Mouse (Mus musculus): ENCODE data around the gene Pcyt1a. TPM values are rescaled to one million over a fixed set of nuclear protein-coding genes. Genes with fewer than 3 reads are reported as not detected.

Pcyt1a gene
- polyA plus RNA-seq, 1 experiment from 2014 or later: 48.8 TPM

DNA sequence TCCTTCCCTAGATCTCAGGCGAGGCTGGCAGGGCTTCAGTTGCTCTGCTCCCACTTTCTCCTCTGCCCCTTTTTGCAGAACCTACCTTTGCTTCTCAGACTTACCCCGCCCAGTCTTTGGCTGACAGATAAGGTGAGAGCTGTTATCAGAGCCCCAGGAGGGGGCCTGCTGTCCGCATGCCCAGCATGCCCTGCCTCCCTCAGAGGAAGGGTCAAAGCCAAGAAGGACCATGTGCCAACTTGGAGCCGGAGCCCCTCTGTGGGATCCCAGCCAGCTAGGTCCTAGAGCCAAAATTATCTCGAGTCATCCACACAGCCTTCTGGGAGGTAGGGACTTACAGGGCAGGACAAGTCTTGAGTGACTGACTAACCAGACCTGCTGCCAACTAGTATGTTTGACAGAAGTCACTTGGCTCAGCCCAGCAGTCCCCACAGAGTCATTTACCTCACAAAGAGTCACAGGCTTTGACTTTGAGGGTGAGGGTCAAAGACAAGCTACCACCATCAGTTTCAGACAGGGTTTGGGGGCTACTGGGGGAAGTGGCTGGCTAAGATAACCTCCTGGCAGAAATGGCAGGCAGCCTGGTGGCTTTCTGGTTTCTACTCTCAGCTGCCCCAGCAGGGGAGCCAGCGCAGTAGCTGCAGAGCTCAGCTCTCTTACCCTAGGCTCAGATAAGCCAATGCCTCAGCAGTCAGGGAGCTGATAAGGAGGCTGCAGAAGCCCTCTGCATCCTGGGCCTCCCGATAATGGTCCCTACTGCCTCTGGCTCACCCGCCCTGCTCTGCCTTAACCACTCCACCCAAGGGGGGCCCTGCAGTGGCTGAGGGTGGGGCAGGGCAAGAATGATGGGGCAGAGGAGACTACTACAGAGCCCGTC lies 78.6 kb downstream of the Pcyt1a start:
- peak; percentile 21; the same call in 1 of the 2 replicates for ATAC-seq
- H3K36me3 ChIP-seq (ENCODE audit: control insufficient read depth, insufficient read depth): no peaks in the 10 kb centered on the region
- H3K9me3 ChIP-seq (ENCODE audit: control insufficient read depth, low read length): no peaks in the 10 kb centered on the region
- no peak overlapping the region for H3K9ac ChIP-seq (replicated peaks; ENCODE audit: low read depth, low read length)
- H3K4me1 ChIP-seq (replicated peaks; ENCODE audit: control insufficient read depth, insufficient read depth, low read length): peaks cover 12% of the 10 kb centered on the region
- no peaks in the 10 kb centered on the region for H3K27me3 ChIP-seq (replicated peaks; ENCODE audit: control insufficient read depth, insufficient read depth, low read length)
- H3K4me2 ChIP-seq (ENCODE audit: low read length): no peak overlapping the region
- H3K4me3 ChIP-seq (replicated peaks; ENCODE audit: low read length): no peak overlapping the region
- 51% methylated on average over 9 of the region's 9 CpGs for WGBS
- H3K27ac ChIP-seq (ENCODE audit: low read length): no peak overlapping the region

DNA sequence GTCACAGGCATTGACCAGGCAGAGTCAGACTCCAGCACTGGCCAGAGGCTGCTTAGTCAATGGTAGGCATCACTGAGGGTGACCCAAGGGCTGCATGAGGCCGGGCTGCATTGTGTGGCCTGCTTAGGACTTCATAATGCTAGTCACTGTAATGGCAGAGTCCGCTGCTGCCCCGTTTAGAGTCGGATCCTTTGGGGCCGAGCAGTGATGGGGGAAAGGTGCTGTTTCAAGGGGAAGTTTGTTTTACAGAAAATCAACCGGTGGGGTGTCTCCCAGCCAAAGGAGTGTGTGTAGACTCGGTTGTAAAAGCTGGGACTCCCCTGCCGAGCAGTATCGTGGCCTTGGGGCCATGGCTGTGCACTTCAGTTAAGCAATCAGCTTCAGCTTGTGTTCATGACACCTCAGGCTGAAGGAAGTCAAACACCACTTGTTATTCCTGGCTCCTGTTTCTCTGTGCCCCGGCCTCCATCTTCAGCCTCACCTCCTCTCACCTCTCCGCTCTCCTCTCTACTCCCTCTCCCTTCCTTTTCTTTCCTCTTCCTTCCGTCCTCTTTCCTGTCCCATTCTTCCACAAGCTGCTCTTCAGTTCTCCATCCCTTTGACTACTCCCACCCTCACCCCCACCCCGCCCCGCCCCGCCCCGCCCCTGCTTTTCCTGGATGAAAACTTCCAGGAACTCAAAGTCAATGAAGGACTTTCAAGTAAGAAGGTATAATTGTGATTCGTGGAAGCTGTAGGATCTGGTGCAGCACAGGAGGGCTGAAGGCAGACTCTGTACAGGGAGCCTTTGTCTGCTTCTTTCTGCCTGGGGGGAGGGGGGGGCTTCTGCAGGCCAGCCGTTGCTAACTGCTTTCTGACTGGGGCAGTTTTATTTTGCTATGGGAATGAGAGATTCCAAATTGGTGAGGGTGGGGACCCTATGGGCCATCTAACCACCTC lies 79.9 kb downstream of the Pcyt1a start:
- Histone ChIP-seq H3K4me2 (ENCODE audit: low read length) (no peak overlapping the region), H3K4me3 (replicated peaks; ENCODE audit: low read length) (no peak overlapping the region), H3K9me3 (ENCODE audit: control insufficient read depth, low read length) (no peaks in the 10 kb centered on the region), H3K4me1 (replicated peaks; ENCODE audit: control insufficient read depth, insufficient read depth, low read length) (peaks cover 15% of the 10 kb centered on the region), H3K36me3 (ENCODE audit: control insufficient read depth, insufficient read depth) (no peaks in the 10 kb centered on the region), H3K27ac (ENCODE audit: low read length) (no peak overlapping the region), H3K27me3 (replicated peaks; ENCODE audit: control insufficient read depth, insufficient read depth, low read length) (no peaks in the 10 kb centered on the region), H3K9ac (replicated peaks; ENCODE audit: low read depth, low read length) (no peak overlapping the region)
- no peak for ATAC-seq
- WGBS: 68% methylated on average over 18 of the region's 18 CpGs

GRCm38 (mm10) chr16:32511338-32511734 lies 80.6 kb downstream of the Pcyt1a start:
- Histone ChIP-seq H3K9me3 (ENCODE audit: control insufficient read depth, low read length) (no peaks in the 10 kb centered on the region), H3K27ac (ENCODE audit: low read length) (no peak overlapping the region), H3K27me3 (replicated peaks; ENCODE audit: control insufficient read depth, insufficient read depth, low read length) (no peaks in the 10 kb centered on the region), H3K9ac (replicated peaks; ENCODE audit: low read depth, low read length) (no peak overlapping the region), H3K4me3 (replicated peaks; ENCODE audit: low read length) (no peak overlapping the region), H3K4me2 (ENCODE audit: low read length) (no peak overlapping the region), H3K36me3 (ENCODE audit: control insufficient read depth, insufficient read depth) (no peaks in the 10 kb centered on the region), H3K4me1 (replicated peaks; ENCODE audit: control insufficient read depth, insufficient read depth, low read length) (peaks cover 21% of the 10 kb centered on the region)
- WGBS: 86% methylated on average over 3 of the region's 3 CpGs
- ATAC-seq: no peak

DNA sequence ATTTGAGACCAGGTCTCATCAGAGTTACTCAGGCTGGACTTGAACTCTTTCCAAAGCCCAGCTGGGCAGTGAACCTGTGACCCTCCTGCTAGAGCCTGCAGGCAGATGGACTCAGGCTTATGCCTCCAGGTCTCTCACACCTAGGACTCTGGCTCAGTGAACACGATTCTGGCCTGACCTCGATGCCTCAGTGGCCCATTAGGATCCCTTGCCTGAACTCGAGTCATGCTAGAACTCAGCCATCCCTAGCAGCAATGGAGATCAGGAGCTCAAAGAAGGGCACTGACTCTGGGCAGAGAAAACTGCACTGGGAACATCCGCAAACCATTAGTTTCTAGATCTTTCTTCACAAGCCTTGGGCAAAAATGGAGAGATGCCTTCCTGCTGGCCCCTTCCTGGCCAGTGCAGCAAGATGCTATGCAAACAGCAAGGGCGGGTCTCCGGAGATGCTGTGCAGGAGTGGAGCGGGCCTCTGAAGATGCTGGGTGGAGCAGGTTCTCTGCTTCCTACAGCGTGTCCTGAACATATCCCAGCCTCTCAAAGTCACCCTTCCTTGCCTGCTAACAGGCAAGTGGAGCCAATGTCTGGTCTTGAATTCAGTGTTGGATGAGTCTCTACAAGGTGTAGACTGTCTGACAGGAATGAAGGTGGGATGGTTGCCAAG lies 81.2 kb downstream of the Pcyt1a start:
- H3K4me2 ChIP-seq (ENCODE audit: low read length): no peak overlapping the region
- no peaks in the 10 kb centered on the region for H3K27me3 ChIP-seq (replicated peaks; ENCODE audit: control insufficient read depth, insufficient read depth, low read length)
- no peak for ATAC-seq
- H3K4me1 ChIP-seq (replicated peaks; ENCODE audit: control insufficient read depth, insufficient read depth, low read length): peaks cover 26% of the 10 kb centered on the region
- H3K27ac ChIP-seq (ENCODE audit: low read length): no peak overlapping the region
- no peak overlapping the region for H3K4me3 ChIP-seq (replicated peaks; ENCODE audit: low read length)
- H3K9ac ChIP-seq (replicated peaks; ENCODE audit: low read depth, low read length): no peak overlapping the region
- WGBS: 91% methylated on average over 8 of the region's 8 CpGs
- H3K36me3 ChIP-seq (ENCODE audit: control insufficient read depth, insufficient read depth): no peaks in the 10 kb centered on the region
- no peaks in the 10 kb centered on the region for H3K9me3 ChIP-seq (ENCODE audit: control insufficient read depth, low read length)

DNA sequence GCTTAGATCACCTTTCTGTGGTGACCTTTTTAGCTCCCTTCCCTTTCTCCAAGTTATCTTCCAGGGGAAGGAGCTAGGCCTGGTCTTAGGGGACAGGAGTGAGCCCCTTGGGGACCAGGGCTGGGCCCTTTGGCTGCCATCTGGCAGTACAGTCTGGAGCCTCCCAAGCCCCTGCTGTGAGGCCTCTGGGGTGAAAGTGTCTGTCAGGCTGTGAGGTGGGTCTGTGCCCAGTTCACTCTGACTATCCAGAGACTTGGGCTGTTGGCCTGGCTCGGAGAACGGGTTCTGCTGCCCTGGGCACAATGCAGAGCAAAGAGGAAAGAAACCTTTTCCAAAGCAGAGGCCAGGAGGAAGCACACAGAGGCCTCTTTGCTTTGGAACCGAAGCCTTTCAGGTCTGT lies 82.2 kb downstream of the Pcyt1a start:
- H3K27ac ChIP-seq (ENCODE audit: low read length): no peak overlapping the region
- no peaks in the 10 kb centered on the region for H3K27me3 ChIP-seq (replicated peaks; ENCODE audit: control insufficient read depth, insufficient read depth, low read length)
- no peak overlapping the region for H3K9ac ChIP-seq (replicated peaks; ENCODE audit: low read depth, low read length)
- no peak overlapping the region for H3K4me2 ChIP-seq (ENCODE audit: low read length)
- 72% methylated on average over 3 of the region's 3 CpGs for WGBS
- H3K36me3 ChIP-seq (ENCODE audit: control insufficient read depth, insufficient read depth): no peaks in the 10 kb centered on the region
- ATAC-seq: no peak
- no peak overlapping the region for H3K4me3 ChIP-seq (replicated peaks; ENCODE audit: low read length)
- H3K4me1 ChIP-seq (replicated peaks; ENCODE audit: control insufficient read depth, insufficient read depth, low read length): peaks cover 26% of the 10 kb centered on the region
- H3K9me3 ChIP-seq (ENCODE audit: control insufficient read depth, low read length): no peaks in the 10 kb centered on the region

DNA sequence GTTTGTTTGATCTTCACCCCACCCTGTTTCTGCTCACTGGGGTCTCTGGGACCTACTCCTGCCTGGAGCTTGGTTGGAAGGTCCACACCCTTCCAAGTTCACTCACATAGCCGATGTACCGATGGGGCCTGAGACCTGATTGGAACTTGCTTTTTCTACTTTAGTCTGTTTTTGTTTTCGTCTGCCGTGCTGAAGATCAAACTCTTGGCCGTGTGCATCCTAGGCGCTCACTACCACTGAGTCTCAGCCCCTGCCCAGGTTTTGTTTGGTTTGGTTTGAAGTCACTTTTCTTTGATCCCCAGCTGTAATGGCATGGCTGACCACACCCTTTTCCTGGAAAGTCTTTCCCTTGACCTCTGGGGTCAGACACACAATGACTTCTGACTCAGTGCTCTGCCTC lies 82.7 kb downstream of the Pcyt1a start:
- H3K4me1 ChIP-seq (replicated peaks; ENCODE audit: control insufficient read depth, insufficient read depth, low read length): peaks cover 26% of the 10 kb centered on the region
- H3K27ac ChIP-seq (ENCODE audit: low read length): no peak overlapping the region
- ATAC-seq: no peak
- no peak overlapping the region for H3K4me2 ChIP-seq (ENCODE audit: low read length)
- H3K36me3 ChIP-seq (ENCODE audit: control insufficient read depth, insufficient read depth): no peaks in the 10 kb centered on the region
- no peaks in the 10 kb centered on the region for H3K9me3 ChIP-seq (ENCODE audit: control insufficient read depth, low read length)
- 87% methylated on average over 6 of the region's 6 CpGs for WGBS
- no peak overlapping the region for H3K4me3 ChIP-seq (replicated peaks; ENCODE audit: low read length)
- H3K9ac ChIP-seq (replicated peaks; ENCODE audit: low read depth, low read length): no peak overlapping the region
- H3K27me3 ChIP-seq (replicated peaks; ENCODE audit: control insufficient read depth, insufficient read depth, low read length): no peaks in the 10 kb centered on the region

- no peak for ATAC-seq
- no peak overlapping the region for H3K27ac ChIP-seq (ENCODE audit: low read length)
- H3K27me3 ChIP-seq (replicated peaks; ENCODE audit: control insufficient read depth, insufficient read depth, low read length): no peaks in the 10 kb centered on the region
- H3K4me2 ChIP-seq (ENCODE audit: low read length): no peak overlapping the region
- H3K9ac ChIP-seq (replicated peaks; ENCODE audit: low read depth, low read length): no peak overlapping the region
- H3K4me3 ChIP-seq (replicated peaks; ENCODE audit: low read length): no peak overlapping the region
- no peaks in the 10 kb centered on the region for H3K36me3 ChIP-seq (ENCODE audit: control insufficient read depth, insufficient read depth)
- peaks cover 22% of the 10 kb centered on the region for H3K4me1 ChIP-seq (replicated peaks; ENCODE audit: control insufficient read depth, insufficient read depth, low read length)
- WGBS: 92% methylated on average over 6 of the region's 6 CpGs
- no peaks in the 10 kb centered on the region for H3K9me3 ChIP-seq (ENCODE audit: control insufficient read depth, low read length)
These were observed 83.2 kb downstream of the Pcyt1a start for GRCm38 (mm10) chr16:32513948-32514347.

DNA sequence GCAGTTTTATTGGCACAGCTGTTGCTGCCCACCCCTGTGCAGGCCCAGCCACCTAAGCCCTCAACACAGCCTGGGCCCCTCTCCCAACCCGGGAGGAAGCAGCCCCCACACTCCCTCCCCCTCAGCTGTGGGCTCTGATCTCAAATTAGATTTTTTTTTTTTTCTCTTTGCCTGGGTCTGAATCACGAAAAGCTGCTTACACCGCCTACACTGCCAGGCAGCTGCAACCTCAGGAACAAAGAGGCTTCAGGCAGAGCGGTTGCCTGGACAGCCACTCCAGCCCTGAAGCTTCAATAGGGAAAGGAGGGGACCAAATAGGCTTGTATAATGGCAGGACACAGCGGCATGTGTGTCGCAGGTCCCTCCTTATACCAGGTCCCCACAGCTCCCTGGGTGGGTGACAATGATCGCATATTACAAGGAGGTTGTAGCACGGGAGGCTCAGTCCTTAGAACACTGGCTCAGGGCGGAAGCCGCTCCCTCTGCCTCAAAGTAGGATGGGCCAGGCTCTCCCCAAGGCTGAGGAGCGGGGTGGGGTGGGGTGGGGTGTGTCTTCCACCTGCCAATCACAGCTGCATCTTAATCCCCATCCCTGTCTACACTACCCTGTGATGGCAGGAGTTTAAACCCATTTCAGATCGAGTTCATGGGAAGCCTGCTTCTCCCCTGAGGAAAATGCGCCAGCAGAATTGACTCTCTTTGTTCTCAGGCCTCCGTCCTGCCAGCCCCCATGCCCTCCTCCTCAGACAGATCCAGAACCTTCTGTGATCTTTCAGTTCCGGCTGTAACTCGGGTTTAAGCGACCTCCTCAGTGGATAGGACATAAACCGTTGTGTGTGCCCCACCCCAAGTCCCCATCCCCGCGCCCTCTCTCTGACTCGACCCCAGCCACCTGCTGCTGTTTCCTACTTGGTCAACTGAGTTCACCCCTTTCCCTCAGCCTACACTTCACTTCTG lies 85.6 kb downstream of the Pcyt1a start:
- 7% methylated on average over 21 of the region's 21 CpGs for WGBS

More for the DNA sequence above, 85.6 kb downstream of the Pcyt1a start:
- Histone ChIP-seq H3K27me3 (replicated peaks; ENCODE audit: control insufficient read depth, insufficient read depth, low read length) (no peaks in the 10 kb centered on the region), H3K9ac (replicated peaks; ENCODE audit: low read depth, low read length) (peak overlapping the region; percentile 65), H3K27ac (ENCODE audit: low read length) (peak overlapping the region; percentile 97), H3K36me3 (ENCODE audit: control insufficient read depth, insufficient read depth) (no peaks in the 10 kb centered on the region), H3K4me3 (replicated peaks; ENCODE audit: low read length) (peak overlapping the region; percentile 19; the same call in 1 of the 2 replicates), H3K4me1 (replicated peaks; ENCODE audit: control insufficient read depth, insufficient read depth, low read length) (peaks cover 14% of the 10 kb centered on the region), H3K4me2 (ENCODE audit: low read length) (peak overlapping the region; percentile 46), H3K9me3 (ENCODE audit: control insufficient read depth, low read length) (no peaks in the 10 kb centered on the region)
- peak; percentile 95 for ATAC-seq
